Mouse (Mus musculus): ENCODE measurements at regions not wholly inside any gene's neighbourhood (a gene's known extent, or its start where the extent isn't known, plus 50 kb on each side); places are given as distances from the start of the nearest gene placed in this dataset.

DNA sequence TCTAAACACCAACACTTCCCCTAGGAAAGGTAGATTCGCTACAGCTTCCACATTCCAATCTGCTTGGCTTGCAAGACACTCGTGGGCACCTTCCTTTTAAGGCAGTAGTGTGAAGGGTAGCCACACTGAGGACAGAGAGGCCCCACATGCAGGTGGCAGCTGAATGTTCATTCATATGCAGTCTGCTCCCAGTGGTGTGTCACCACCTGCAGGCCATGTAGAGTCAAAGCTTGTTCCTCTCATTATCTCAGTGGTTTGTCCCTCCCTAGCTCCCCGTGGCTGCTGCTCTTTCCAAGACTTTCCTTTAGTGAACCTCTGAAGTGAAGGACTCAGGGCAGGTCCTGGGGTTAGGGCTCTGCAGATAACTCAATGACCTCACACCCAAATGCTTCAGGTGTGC, 121.4 kb downstream of the Cyp26b1 start:
- no peaks in the 10 kb centered on the region for H3K9me3 ChIP-seq (replicated peaks)
- H3K27ac ChIP-seq (replicated peaks) = no peak overlapping the region
- no peaks in the 10 kb centered on the region for H3K27me3 ChIP-seq (ENCODE audit: low read depth, poor library complexity, severe bottlenecking)
- DNase-seq (ENCODE audit: low spot score) = no peak
- WGBS = 28% methylated on average over 3 of the region's 3 CpGs
- H3K36me3 ChIP-seq = no peaks in the 10 kb centered on the region
- H3K4me3 ChIP-seq = no peak overlapping the region
- H3K4me1 ChIP-seq = peaks cover 9% of the 10 kb centered on the region

GRCm38 (mm10) chr6:84467319-84467718, 126.4 kb downstream of the Cyp26b1 start:
- Histone ChIP-seq H3K4me1 (no peaks in the 10 kb centered on the region), H3K36me3 (no peaks in the 10 kb centered on the region), H3K4me3 (no peak overlapping the region), H3K27ac (replicated peaks) (no peak overlapping the region), H3K27me3 (ENCODE audit: low read depth, poor library complexity, severe bottlenecking) (no peaks in the 10 kb centered on the region), H3K9me3 (replicated peaks) (no peaks in the 10 kb centered on the region)
- 89% methylated on average over 3 of the region's 3 CpGs for WGBS
- no peak for DNase-seq (ENCODE audit: low spot score)

- WGBS = 84% methylated on average over 7 of the region's 7 CpGs
- Histone ChIP-seq H3K4me3 (no peak overlapping the region), H3K27me3 (ENCODE audit: low read depth, poor library complexity, severe bottlenecking) (no peaks in the 10 kb centered on the region), H3K27ac (replicated peaks) (no peak overlapping the region), H3K36me3 (no peaks in the 10 kb centered on the region), H3K9me3 (replicated peaks) (no peaks in the 10 kb centered on the region), H3K4me1 (no peaks in the 10 kb centered on the region)
- no peak for DNase-seq (ENCODE audit: low spot score)
Observed at GRCm38 (mm10) chr6:84466223-84466622, 127.5 kb downstream of the Cyp26b1 start.

DNA sequence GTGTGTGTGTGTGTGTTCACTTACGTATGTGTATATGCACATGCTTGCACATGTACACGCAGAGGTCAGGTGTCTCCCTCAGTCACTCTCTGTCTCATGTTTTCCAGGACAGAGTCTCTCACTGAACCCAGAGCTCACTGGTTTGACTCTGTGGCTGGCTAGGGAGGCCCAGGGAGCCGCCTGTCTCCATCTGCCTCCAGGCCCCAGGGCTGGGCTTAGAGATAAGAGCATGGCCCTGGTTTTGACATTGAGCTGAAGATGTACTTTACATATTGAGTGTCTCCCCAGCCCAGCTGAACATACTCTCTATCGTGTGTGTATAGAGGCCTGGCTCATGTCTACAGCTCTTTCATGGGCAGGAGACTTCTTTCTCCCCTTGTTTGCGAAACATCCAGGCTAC, 128.1 kb downstream of the Cyp26b1 start:
- no peaks in the 10 kb centered on the region for H3K4me1 ChIP-seq
- no peak overlapping the region for H3K4me3 ChIP-seq
- no peaks in the 10 kb centered on the region for H3K9me3 ChIP-seq (replicated peaks)
- DNase-seq (ENCODE audit: low spot score) = no peak
- H3K27ac ChIP-seq (replicated peaks) = no peak overlapping the region
- no peaks in the 10 kb centered on the region for H3K36me3 ChIP-seq
- 89% methylated on average over 5 of the region's 5 CpGs for WGBS
- H3K27me3 ChIP-seq (ENCODE audit: low read depth, poor library complexity, severe bottlenecking) = no peaks in the 10 kb centered on the region

GRCm38 (mm10) chr6:84463592-84464367, 129.9 kb downstream of the Cyp26b1 start:
- Histone ChIP-seq H3K9me3 (replicated peaks) (no peaks in the 10 kb centered on the region), H3K27ac (replicated peaks) (no peak overlapping the region), H3K4me1 (no peaks in the 10 kb centered on the region), H3K27me3 (ENCODE audit: low read depth, poor library complexity, severe bottlenecking) (no peaks in the 10 kb centered on the region), H3K36me3 (no peaks in the 10 kb centered on the region), H3K4me3 (no peak overlapping the region)
- WGBS = 90% methylated on average over 7 of the region's 7 CpGs
- DNase-seq (ENCODE audit: low spot score) = no peak

GRCm38 (mm10) chr6:84456803-84457202, 136.9 kb downstream of the Cyp26b1 start:
- Histone ChIP-seq H3K27me3 (ENCODE audit: low read depth, poor library complexity, severe bottlenecking) (no peaks in the 10 kb centered on the region), H3K9me3 (replicated peaks) (no peaks in the 10 kb centered on the region), H3K4me1 (no peaks in the 10 kb centered on the region), H3K27ac (replicated peaks) (no peak overlapping the region), H3K36me3 (no peaks in the 10 kb centered on the region), H3K4me3 (no peak overlapping the region)
- no peak for DNase-seq (ENCODE audit: low spot score)
- 92% methylated on average over 3 of the region's 3 CpGs for WGBS

GRCm38 (mm10) chr6:84445093-84445492, 148.6 kb downstream of the Cyp26b1 start:
- no peaks in the 10 kb centered on the region for H3K9me3 ChIP-seq (replicated peaks)
- no peak overlapping the region for H3K4me3 ChIP-seq
- H3K27ac ChIP-seq (replicated peaks) = no peak overlapping the region
- H3K36me3 ChIP-seq = no peaks in the 10 kb centered on the region
- WGBS = 74% methylated on average over 4 of the region's 4 CpGs
- H3K27me3 ChIP-seq (ENCODE audit: low read depth, poor library complexity, severe bottlenecking) = no peaks in the 10 kb centered on the region
- DNase-seq (ENCODE audit: low spot score) = no peak
- H3K4me1 ChIP-seq = 0 out of 2 replicates have a peak, but pooled peaks cover 2% of the 10 kb centered on the region

DNA sequence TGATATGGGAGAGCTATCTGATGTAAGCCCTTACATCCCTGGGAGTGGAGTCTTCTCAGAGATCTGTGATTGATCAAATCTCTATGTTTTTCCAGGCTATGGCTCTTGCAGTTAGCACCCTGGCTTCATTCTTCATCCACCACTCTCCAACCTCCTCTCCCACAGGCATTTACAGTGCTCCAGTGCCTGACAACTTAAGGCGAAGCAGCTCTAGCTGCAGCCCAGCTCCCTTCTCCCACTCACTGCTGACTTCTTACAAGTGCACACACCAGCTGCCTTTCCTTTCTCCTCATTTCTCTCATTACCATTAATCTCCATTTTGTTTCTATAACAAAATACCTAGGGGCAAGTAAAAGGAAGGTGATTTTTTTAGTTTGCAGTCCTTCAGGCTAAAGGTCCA, 151.0 kb downstream of the Cyp26b1 start:
- no peak for DNase-seq (ENCODE audit: low spot score)
- no peak overlapping the region for H3K27ac ChIP-seq (replicated peaks)
- H3K4me3 ChIP-seq = no peak overlapping the region
- no peaks in the 10 kb centered on the region for H3K9me3 ChIP-seq (replicated peaks)
- 89% methylated on average over 1 of the region's 1 CpGs for WGBS
- H3K36me3 ChIP-seq = no peaks in the 10 kb centered on the region
- 0 out of 2 replicates have a peak, but pooled peaks cover 2% of the 10 kb centered on the region for H3K4me1 ChIP-seq
- no peaks in the 10 kb centered on the region for H3K27me3 ChIP-seq (ENCODE audit: low read depth, poor library complexity, severe bottlenecking)

- Histone ChIP-seq H3K36me3 (no peaks in the 10 kb centered on the region), H3K9me3 (replicated peaks) (no peaks in the 10 kb centered on the region), H3K27ac (replicated peaks) (no peak overlapping the region), H3K4me1 (0 out of 2 replicates have a peak, but pooled peaks cover 2% of the 10 kb centered on the region), H3K4me3 (no peak overlapping the region), H3K27me3 (ENCODE audit: low read depth, poor library complexity, severe bottlenecking) (no peaks in the 10 kb centered on the region)
- WGBS = 72% methylated on average over 5 of the region's 5 CpGs
- DNase-seq (ENCODE audit: low spot score) = no peak
Observed at GRCm38 (mm10) chr6:84441721-84442480, 151.8 kb downstream of the Cyp26b1 start.

GRCm38 (mm10) chr6:84436716-84437115, 157.0 kb downstream of the Cyp26b1 start:
- no peak overlapping the region for H3K27ac ChIP-seq (replicated peaks)
- no peaks in the 10 kb centered on the region for H3K36me3 ChIP-seq
- DNase-seq (ENCODE audit: low spot score) = no peak
- H3K4me3 ChIP-seq = no peak overlapping the region
- H3K4me1 ChIP-seq = peaks cover 9% of the 10 kb centered on the region
- H3K27me3 ChIP-seq (ENCODE audit: low read depth, poor library complexity, severe bottlenecking) = no peaks in the 10 kb centered on the region
- WGBS = 95% methylated on average over 1 of the region's 1 CpGs
- no peaks in the 10 kb centered on the region for H3K9me3 ChIP-seq (replicated peaks)

GRCm38 (mm10) chr6:84434532-84434931, 159.2 kb downstream of the Cyp26b1 start:
- no peak for DNase-seq (ENCODE audit: low spot score)
- no peaks in the 10 kb centered on the region for H3K36me3 ChIP-seq
- H3K4me1 ChIP-seq = peaks cover 20% of the 10 kb centered on the region
- H3K27me3 ChIP-seq (ENCODE audit: low read depth, poor library complexity, severe bottlenecking) = no peaks in the 10 kb centered on the region
- WGBS = 81% methylated on average over 6 of the region's 6 CpGs
- H3K4me3 ChIP-seq = no peak overlapping the region
- H3K9me3 ChIP-seq (replicated peaks) = no peaks in the 10 kb centered on the region
- H3K27ac ChIP-seq (replicated peaks) = no peak overlapping the region

DNA sequence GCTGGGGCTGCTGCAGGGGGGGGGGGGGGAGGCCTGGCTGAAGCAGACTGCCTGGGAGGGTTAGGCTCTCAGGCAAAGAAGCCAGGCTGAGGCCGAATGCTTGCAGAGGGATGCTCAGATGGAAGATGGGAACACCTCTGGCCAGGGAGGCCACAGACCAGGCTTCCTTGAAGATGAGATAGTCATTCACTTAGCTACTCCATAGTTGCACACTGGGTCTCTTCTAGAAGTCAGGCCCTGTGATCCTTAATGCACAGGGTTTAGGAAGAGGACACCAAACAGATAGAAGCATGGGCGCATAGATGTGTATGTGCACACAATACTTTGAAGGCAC, 162.1 kb downstream of the Cyp26b1 start:
- Histone ChIP-seq H3K27ac (replicated peaks) (peak overlapping the region; percentile 63), H3K4me3 (no peak overlapping the region), H3K9me3 (replicated peaks) (no peaks in the 10 kb centered on the region), H3K4me1 (peaks cover 20% of the 10 kb centered on the region), H3K27me3 (ENCODE audit: low read depth, poor library complexity, severe bottlenecking) (0 out of 2 replicates have a peak, but pooled peaks cover 4% of the 10 kb centered on the region), H3K36me3 (no peaks in the 10 kb centered on the region)
- 89% methylated on average over 2 of the region's 2 CpGs for WGBS
- DNase-seq (ENCODE audit: low spot score) = no peak

DNA sequence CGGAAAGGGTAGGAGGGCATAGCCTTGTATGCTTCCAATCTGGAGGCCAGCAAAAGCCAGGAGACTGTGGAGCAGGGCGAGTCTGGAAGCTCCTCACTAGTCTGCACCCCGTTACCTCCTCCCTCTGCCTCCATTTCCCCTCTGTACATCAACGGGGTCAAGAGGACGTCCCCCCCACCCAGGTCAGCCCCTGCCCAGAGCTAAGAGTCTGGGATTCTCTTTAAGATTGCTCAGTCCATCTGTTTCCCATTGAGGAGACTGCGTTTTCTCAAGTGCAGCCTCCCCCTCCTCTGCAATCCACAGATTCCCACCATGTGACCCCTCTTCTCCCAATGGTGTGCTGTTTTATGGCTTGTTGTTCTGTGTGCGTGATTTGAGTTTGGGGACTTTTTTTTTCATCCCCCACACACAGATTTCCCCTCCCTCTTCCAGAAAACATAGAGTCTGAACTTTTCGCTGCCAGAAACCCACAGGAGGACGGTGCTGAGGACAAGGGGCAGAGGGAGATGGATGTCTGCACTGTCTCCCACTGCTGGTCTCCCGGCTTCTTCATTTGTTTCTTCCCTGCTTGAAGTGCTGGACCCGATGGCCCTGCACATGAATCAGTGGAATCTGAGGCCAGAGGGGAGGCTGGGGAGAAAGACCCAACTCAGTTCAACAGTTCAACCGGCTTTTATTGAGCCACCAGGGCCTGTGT, 162.6 kb downstream of the Cyp26b1 start:
- 65% methylated on average over 12 of the region's 12 CpGs for WGBS
- Histone ChIP-seq H3K27ac (replicated peaks) (peak overlapping the region; percentile 63), H3K27me3 (ENCODE audit: low read depth, poor library complexity, severe bottlenecking) (0 out of 2 replicates have a peak, but pooled peaks cover 4% of the 10 kb centered on the region), H3K4me1 (peaks cover 20% of the 10 kb centered on the region), H3K4me3 (no peak overlapping the region), H3K36me3 (no peaks in the 10 kb centered on the region), H3K9me3 (replicated peaks) (no peaks in the 10 kb centered on the region)
- no peak for DNase-seq (ENCODE audit: low spot score)

Measured in midbrain, embryonic 10.5 days (tissue).